Mouse (Mus musculus): ENCODE results near the gene Slc22a22.
"Not testable (repeated sequence)": the region's sequence is repeated elsewhere in the genome, so short reads cannot be mapped to it uniquely, and the experiment has no call there.

GRCm38 (mm10) chr15:57240061-57240460 lies 237.4 kb downstream of the Slc22a22 start:
- not testable (repeated sequence) for TF ChIP-seq GATA1 (IDR thresholded peaks at IDR 0.05; ENCODE audit: low read depth, low read length); BHLHE40 (IDR thresholded peaks at IDR 0.05; ENCODE audit: borderline replicate concordance, low read depth, low read length); E2F4 (IDR thresholded peaks at IDR 0.05; ENCODE audit: borderline replicate concordance, low read depth, low read length); CTCF (IDR thresholded peaks at IDR 0.05 in 2 of 3, conservative IDR thresholded peaks at IDR 0.05 in 1 of 3; ENCODE audit: control insufficient read depth in 1 of 3, insufficient read depth in 1 of 3, low read depth in 2 of 3, low read length in 3 of 3, poor library complexity in 1 of 3, severe bottlenecking in 1 of 3); ZMIZ1 (IDR thresholded peaks at IDR 0.05; ENCODE audit: low read depth, low read length); TCF12 (IDR thresholded peaks at IDR 0.05; ENCODE audit: low read depth, low read length); SMC3 (IDR thresholded peaks at IDR 0.05; ENCODE audit: low read depth, low read length); POLR2A (IDR thresholded peaks at IDR 0.05; ENCODE audit: control insufficient read depth in 1 of 2, insufficient read depth in 1 of 2, low read depth in 1 of 2, low read length in 2 of 2, poor library complexity in 1 of 2); EP300 (IDR thresholded peaks at IDR 0.05; ENCODE audit: low read depth in 1 of 2, low read length in 2 of 2); ETS1 (IDR thresholded peaks at IDR 0.05; ENCODE audit: low read depth, low read length); USF1 (IDR thresholded peaks at IDR 0.05; ENCODE audit: low read depth, low read length); MAZ (IDR thresholded peaks at IDR 0.05; ENCODE audit: low read depth, low read length)
